Mouse (Mus musculus) liver, embryonic 13.5 days (tissue): ENCODE results near the gene Art3. TPM values are rescaled to one million over a fixed set of nuclear protein-coding genes. Genes with fewer than 3 reads are reported as not detected.

Experiments used
- ATAC-seq: fragments of 200-750 bp; cut with Nextera tagmentation; 2 replicates; pipeline ENCODE4 v1.8.0; 2017; ENCODE audit warnings: low read depth, mild to moderate bottlenecking, moderate number of reproducible peaks, moderate library complexity
- DNase-seq: peaks from one replicate; pipeline ENCODE4 v3.0.0; 2022
- H3K27ac ChIP-seq: fragments of 300-500 bp; sonication (generic); 2 replicates; pipeline ENCODE4 v1.5.1; 2015; ENCODE audit warnings: moderate library complexity, mild to moderate bottlenecking, inconsistent platforms
- H3K27me3 ChIP-seq: fragments of 300-500 bp; sonication (generic); 2 replicates; pipeline ENCODE4 v1.6.1; 2015; ENCODE audit warnings: mild to moderate bottlenecking, inconsistent platforms
- H3K36me3 ChIP-seq: fragments of 300-500 bp; sonication (generic); 2 replicates; pipeline ENCODE4 v1.6.1; 2015; ENCODE audit warnings: mild to moderate bottlenecking, inconsistent platforms
- H3K4me1 ChIP-seq: fragments of 300-500 bp; sonication (generic); replicated peaks from 2 replicates; pipeline ENCODE4 v1.6.1; 2015; ENCODE audit warnings: inconsistent platforms
- H3K4me2 ChIP-seq: fragments of 300-500 bp; sonication (generic); 2 replicates; pipeline ENCODE4 v1.6.1; 2015; ENCODE audit warnings: inconsistent platforms, mild to moderate bottlenecking, moderate library complexity
- H3K4me3 ChIP-seq: fragments of 300-500 bp; sonication (generic); replicated peaks from 2 replicates; pipeline ENCODE4 v1.5.1; 2015; ENCODE audit warnings: mild to moderate bottlenecking, inconsistent platforms
- H3K9ac ChIP-seq: fragments of 300-500 bp; sonication (generic); 2 replicates; pipeline ENCODE4 v1.6.1; 2015; ENCODE audit warnings: mild to moderate bottlenecking, inconsistent platforms
- H3K9me3 ChIP-seq: fragments of 300-500 bp; sonication (generic); replicated peaks from 2 replicates; pipeline ENCODE4 v1.6.1; 2016; ENCODE audit warnings: inconsistent platforms
- WGBS: fragments of 180-500 bp; shearing (Covaris S2); methylation state at CpG from one replicate; pipeline ENCODE4 v1.1.7; 2015; ENCODE audit not compliant: insufficient replicate concordance; 5-methylcytosine and 5-hydroxymethylcytosine counted together
- polyA plus RNA-seq: library from polyadenylated mRNA; unstranded; fragments of >200 nt; fragmentation: Nextera tagmentation; extraction: Ambion mirVana; gene quantifications from 2 replicates; pipeline ENCODE4 v1.2.1, GENCODE M21; 2015

Gene Art3
- polyA plus RNA-seq, 1 experiment from 2014 or later: 1.3 TPM

DNA sequence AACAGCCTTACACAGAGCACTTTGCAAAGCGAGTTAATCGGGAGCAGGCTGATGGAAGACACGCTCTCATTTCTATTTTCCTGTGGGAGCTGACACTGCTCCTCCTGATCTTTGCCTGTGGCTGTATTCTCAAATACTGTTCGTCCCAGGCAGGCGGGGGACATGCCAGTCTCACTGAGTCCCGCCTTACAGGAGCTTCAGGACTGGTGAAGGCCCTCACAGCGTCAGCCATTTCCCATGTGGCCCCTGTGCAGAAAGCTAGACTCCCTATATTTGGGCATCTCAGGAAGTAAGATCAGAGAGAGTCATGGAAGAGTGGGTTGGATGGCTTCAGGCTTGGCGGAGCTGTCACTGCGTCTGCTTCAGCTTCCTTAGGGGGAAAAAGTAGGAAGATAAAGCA is 71.2 kb downstream of the Art3 start:
- WGBS: 64% methylated on average over 9 of the region's 9 CpGs
- Histone ChIP-seq H3K27me3 (no peaks in the 10 kb centered on the region), H3K36me3 (no peaks in the 10 kb centered on the region)

DNA sequence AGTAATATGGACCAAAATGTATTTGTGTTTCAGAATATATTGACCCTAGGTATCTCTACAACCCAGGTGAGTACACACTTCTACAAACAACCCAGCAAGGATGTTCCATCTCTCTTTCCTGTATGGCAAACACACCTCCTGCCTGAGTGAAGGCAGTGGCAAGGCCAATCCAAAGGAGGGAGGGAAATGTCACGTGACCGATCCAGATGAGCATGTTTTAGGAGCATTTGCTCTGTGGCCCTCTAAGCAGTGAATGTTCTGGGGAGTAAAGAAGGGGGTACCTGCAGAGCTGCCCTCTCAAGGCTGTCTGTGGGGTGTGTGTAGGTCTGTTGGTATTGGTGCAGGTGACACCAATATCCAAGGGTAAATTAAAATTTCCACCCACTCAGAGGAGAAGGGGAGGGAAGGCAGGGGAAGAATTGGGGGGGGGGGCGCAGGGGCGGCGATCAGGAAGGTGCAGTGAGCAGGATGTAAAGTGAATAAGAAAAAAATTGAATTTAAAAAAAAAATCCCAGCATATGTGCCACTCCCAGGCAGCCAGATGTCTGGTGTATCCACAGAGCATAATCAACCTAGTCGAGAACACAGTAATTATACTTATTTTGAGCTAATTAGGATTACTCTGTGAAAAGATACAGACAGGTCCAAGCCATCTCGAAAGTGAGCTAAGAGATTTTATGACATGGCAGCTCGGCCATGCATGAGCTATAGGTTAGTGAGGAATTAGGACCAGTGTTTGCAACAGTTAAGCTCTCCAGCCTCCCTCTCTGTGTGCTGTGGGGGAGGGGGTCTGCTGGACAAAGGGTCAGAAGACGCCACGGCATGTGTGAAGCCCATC is 72.2 kb downstream of the Art3 start:
- H3K9ac ChIP-seq: no peak overlapping the region
- no peaks in the 10 kb centered on the region for H3K9me3 ChIP-seq
- H3K36me3 ChIP-seq: no peaks in the 10 kb centered on the region
- 65% methylated on average over 10 of the region's 10 CpGs for WGBS
- H3K4me3 ChIP-seq: no peak overlapping the region
- peaks cover under 1% of the 10 kb centered on the region; the same call in 1 of the 2 replicates for H3K4me1 ChIP-seq
- ATAC-seq (no peak), DNase-seq (no peak)
- H3K27me3 ChIP-seq: no peaks in the 10 kb centered on the region
- H3K27ac ChIP-seq: no peak overlapping the region
- H3K4me2 ChIP-seq: no peak overlapping the region

More for the DNA sequence above, 71.2 kb downstream of the Art3 start:
- H3K4me2 ChIP-seq: no peak overlapping the region
- no peaks in the 10 kb centered on the region for H3K9me3 ChIP-seq
- H3K4me1 ChIP-seq: peaks cover 10% of the 10 kb centered on the region
- H3K4me3 ChIP-seq: no peak overlapping the region
- no peak overlapping the region for H3K27ac ChIP-seq
- DNase-seq (no peak), ATAC-seq (no peak)
- H3K9ac ChIP-seq: no peak overlapping the region

DNA sequence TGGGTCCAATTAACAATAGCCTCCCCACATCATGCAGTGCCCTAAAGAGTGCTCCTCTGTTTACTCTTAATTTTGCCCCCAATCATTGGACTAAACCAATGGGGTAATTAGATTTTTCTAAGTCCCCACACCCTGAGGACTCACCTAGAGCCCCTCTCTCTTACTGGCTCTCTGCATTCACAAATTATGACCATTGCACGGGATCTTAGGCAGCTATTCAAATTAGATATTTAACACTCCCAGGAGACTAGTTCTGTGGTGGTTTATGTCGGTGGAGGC is 72.7 kb downstream of the Art3 start:
- no peak for DNase-seq
- WGBS: 55% methylated on average over 2 of the region's 2 CpGs
- no peak overlapping the region for H3K4me3 ChIP-seq
- H3K27ac ChIP-seq: no peak overlapping the region
- no peak overlapping the region for H3K9ac ChIP-seq
- no peak overlapping the region for H3K4me2 ChIP-seq
- no peak for ATAC-seq
- H3K36me3 ChIP-seq: no peaks in the 10 kb centered on the region
- no peaks in the 10 kb centered on the region for H3K9me3 ChIP-seq
- H3K4me1 ChIP-seq: no peaks in the 10 kb centered on the region
- no peaks in the 10 kb centered on the region for H3K27me3 ChIP-seq

DNA sequence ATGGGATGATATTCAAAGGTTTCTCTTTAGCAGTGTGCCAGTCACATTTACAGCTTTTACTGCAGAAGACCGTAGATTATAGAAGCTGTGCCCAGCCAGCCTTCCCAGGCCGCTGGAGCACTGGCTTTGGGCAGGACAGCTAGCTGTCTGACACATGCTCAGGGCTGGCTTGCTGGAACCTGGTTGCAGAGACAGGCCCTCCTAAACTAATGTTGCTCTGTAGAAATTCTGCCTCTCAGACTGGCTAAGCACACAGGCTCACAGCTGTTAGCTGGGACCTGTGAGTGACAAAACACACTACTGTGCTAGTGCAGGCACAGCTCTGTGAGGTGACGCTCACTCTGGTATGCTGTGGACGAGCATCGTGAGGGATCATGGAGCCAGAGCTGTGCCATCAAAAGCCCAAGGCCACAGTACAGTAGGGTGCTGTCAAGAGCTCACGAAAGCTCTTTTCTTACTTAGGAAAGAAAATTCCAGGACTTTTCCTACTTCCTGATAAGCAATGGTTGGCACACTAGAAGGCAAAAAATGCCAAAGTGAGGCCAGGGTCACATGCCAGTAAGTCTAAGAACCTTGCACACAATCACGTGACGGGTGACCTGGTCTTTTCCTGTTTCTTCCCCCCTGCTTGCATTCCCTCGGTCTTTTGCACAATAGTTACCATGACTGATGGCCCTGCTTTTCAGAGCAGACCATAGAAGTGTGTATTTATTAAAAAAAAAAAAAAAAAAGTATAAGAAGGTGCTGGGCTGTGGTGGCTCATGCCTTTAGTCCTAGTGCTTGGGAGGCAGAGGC is 77.9 kb downstream of the Art3 start:
- 71% methylated on average over 9 of the region's 9 CpGs for WGBS
- ATAC-seq (no peak), DNase-seq (no peak)
- H3K4me3 ChIP-seq: no peak overlapping the region
- no peaks in the 10 kb centered on the region for H3K27me3 ChIP-seq
- H3K4me2 ChIP-seq: no peak overlapping the region
- no peak overlapping the region for H3K27ac ChIP-seq
- no peak overlapping the region for H3K9ac ChIP-seq
- H3K9me3 ChIP-seq: no peaks in the 10 kb centered on the region
- peaks cover 8% of the 10 kb centered on the region for H3K36me3 ChIP-seq
- no peaks in the 10 kb centered on the region for H3K4me1 ChIP-seq

DNA sequence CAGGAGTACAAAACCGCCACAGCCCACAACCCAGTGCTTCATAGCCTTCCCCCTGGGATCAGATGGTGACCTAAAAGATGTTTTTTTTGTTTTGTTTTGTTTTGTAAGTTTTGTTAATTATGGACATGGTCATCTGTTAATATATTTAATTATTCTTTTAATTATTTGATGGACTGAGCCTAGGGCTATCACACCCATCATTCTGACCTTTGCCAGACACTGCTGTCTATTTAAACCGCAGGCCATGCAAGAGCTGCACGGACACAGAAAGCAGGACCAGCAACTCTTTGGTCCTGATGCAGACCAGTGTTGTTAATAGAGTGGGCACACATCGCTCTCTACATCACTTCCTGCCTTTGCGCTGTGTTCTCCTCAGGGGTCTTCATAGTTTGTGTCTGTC is 78.9 kb downstream of the Art3 start:
- Histone ChIP-seq H3K4me1 (no peaks in the 10 kb centered on the region), H3K36me3 (peaks cover 15% of the 10 kb centered on the region), H3K9ac (no peak overlapping the region), H3K9me3 (no peaks in the 10 kb centered on the region), H3K27me3 (no peaks in the 10 kb centered on the region), H3K4me3 (no peak overlapping the region), H3K4me2 (no peak overlapping the region), H3K27ac (no peak overlapping the region)
- no peak for ATAC-seq
- WGBS: 83% methylated on average over 5 of the region's 5 CpGs
- no peak for DNase-seq

DNA sequence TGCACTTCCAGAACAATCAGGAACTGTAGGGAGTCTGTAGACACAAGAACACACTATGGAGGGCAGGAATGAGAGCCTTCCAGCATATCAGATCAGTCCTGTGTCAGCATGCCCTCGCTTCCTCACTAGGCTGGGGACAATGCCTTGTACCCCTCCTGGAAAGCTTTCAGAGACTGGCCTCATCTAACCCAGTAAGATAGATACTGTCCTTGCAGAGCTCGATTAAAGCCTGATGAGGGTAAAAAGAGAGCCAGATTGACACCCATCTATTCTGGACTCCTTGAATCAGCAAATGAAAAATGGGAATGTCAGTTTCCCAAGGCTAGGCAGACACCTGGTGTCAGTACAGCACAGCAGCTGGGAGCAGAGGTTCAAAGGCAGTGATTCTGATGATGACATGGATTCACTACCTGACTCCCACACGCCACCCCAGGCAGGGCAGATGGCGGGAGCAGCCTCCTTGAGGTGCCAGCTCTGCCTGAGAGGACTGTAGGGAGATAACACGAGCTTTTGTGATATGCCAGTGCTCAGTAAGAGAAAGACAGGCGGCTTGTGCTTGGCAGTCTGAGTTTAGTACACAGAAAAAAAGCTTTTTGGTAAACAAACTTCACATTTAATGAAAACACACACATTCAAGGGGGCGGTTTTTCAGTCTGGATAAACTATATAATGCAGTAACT is 80.0 kb downstream of the Art3 start:
- Histone ChIP-seq H3K36me3 (peaks cover 26% of the 10 kb centered on the region), H3K27ac (no peak overlapping the region), H3K27me3 (no peaks in the 10 kb centered on the region), H3K4me2 (no peak overlapping the region), H3K9ac (no peak overlapping the region), H3K4me3 (no peak overlapping the region), H3K9me3 (no peaks in the 10 kb centered on the region), H3K4me1 (no peaks in the 10 kb centered on the region)
- no peak for ATAC-seq
- 53% methylated on average over 7 of the region's 7 CpGs for WGBS
- DNase-seq: no peak

DNA sequence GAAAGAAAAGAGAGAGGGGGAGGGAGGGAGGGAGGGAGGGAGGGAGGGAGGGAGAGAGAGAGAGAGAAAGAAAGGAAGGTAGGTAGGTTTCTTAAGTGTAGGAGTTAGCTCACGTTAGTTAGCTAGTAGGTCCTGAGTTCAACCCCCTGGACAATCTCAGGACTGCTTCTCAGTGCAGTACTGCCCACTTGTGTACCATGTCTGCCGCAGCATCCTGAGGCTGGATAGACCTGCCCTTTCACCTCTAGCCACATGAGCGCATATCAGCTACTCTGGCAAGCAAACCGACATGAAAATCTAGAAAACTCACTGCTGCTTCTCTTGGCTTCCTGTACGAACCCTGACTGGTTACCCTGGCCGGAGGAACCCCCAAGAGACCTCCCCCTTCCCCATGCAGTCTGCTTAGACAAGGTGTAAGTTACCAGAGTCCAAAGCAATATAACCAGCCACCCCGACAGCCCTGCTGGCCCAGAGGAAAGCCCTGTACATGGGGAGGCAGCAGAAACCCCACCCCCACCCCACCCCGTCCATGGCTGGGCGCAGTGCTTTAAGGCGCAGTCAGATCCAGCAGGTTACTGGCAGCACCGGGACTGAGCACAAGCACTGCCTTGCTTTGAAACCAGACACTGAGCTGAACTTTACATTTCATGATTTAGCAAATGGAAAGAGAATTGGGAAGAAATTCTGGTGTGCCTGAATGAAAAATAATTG is 81.8 kb downstream of the Art3 start:
- DNase-seq: no peak
- Histone ChIP-seq H3K9ac (no peak overlapping the region), H3K4me2 (no peak overlapping the region), H3K36me3 (peaks cover 43% of the 10 kb centered on the region), H3K27me3 (no peaks in the 10 kb centered on the region), H3K9me3 (no peaks in the 10 kb centered on the region), H3K4me3 (no peak overlapping the region), H3K4me1 (no peaks in the 10 kb centered on the region), H3K27ac (no peak overlapping the region)
- 0 out of 2 replicates have a peak, but pooled peaks have one; percentile 20 for ATAC-seq
- 75% methylated on average over 11 of the region's 11 CpGs for WGBS

DNA sequence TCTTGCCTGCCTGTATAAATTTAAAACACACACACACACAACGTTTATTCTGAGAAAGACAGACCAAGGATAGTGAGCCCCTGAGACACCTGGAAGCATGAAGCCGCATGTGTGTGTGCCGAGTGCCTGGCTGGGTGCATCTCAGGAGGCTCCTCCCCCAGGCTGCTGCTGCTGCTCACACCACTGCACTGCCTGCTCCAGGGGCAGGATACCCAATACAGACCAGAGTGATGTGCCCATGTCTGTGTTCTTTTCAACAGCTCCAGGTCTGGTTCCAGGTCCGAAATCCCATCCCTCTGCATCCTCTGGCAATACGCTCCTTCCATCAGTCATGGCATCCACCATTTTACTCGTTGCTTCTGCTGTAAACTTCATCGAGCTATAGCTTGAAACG is 82.4 kb downstream of the Art3 start:
- no peak for DNase-seq
- WGBS: 79% methylated on average over 8 of the region's 8 CpGs

DNA sequence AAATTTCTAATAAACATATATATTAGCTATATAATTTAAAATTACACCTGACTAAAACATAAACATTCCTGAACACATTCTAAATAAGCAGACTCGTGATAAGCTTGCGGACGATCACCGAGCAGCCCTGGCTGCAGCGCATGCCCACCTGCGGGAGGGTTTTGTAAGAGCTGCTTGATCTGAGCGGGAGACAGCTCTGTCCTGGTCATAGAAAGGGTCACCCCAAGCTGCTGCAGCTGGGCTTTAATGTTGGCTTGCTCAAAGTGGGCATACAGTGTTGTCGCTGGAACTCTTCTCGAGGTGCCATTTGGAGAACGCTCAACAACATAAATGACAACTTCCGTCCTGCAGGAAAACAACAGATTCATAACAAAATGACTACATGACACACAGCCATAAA is 92.5 kb downstream of the Art3 start:
- Histone ChIP-seq H3K9me3 (no peaks in the 10 kb centered on the region), H3K4me3 (no peak overlapping the region), H3K27ac (no peak overlapping the region), H3K36me3 (peaks cover 88% of the 10 kb centered on the region), H3K27me3 (no peaks in the 10 kb centered on the region), H3K4me1 (no peaks in the 10 kb centered on the region), H3K9ac (no peak overlapping the region), H3K4me2 (no peak overlapping the region)
- ATAC-seq (no peak), DNase-seq (no peak)
- WGBS: 89% methylated on average over 11 of the region's 11 CpGs

More for the DNA sequence above, 82.4 kb downstream of the Art3 start:
- ATAC-seq: no peak
- no peak overlapping the region for H3K27ac ChIP-seq
- no peaks in the 10 kb centered on the region for H3K4me1 ChIP-seq
- no peak overlapping the region for H3K9ac ChIP-seq
- H3K27me3 ChIP-seq: no peaks in the 10 kb centered on the region
- peaks cover 46% of the 10 kb centered on the region for H3K36me3 ChIP-seq
- H3K4me3 ChIP-seq: no peak overlapping the region
- H3K4me2 ChIP-seq: no peak overlapping the region
- H3K9me3 ChIP-seq: no peaks in the 10 kb centered on the region

DNA sequence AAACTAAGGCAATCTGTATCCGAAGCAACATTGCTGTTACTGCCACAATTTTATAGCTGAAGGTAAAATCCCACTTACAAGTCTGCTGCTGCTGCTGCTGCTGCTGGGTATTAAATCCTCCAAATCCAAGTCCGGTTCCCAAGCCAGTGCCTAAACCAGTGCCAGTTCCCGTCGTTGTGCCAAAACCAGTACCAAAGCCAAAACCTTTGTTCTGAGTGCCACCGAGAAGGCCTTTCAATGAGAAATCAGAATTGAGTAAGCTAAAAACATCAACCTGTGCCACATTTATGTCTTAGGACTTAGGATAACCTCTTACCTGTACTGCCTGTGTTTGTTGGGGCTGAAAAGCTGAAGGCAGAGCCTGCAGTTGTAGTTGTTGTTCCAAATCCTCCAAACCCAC is 99.1 kb downstream of the Art3 start:
- Histone ChIP-seq H3K4me2 (no peak overlapping the region), H3K9ac (no peak overlapping the region), H3K4me3 (no peak overlapping the region), H3K27me3 (no peaks in the 10 kb centered on the region), H3K36me3 (peaks cover 43% of the 10 kb centered on the region), H3K27ac (no peak overlapping the region), H3K9me3 (no peaks in the 10 kb centered on the region), H3K4me1 (peaks cover 15% of the 10 kb centered on the region)
- 86% methylated on average over 5 of the region's 5 CpGs for WGBS
- DNase-seq (no peak), ATAC-seq (no peak)

DNA sequence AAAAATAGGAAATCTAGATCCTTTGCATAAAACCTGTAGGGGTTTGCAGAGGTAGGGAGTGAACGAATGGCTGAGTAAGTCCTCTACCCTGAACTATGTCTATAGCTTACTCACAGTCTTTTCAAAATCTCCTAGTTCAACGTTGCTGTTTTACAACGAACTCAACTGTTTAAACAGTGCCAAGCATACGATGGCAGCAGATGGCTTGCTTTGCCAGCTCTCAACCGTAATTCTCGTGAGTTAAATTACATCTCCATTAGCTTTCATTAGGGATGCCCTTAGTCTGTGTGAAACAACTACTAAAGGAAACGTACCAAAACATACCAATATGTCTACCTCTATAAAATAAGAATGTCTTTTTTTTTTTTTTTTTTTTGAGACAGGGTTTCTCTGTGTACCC is 100.0 kb downstream of the Art3 start:
- Histone ChIP-seq H3K4me1 (peaks cover 15% of the 10 kb centered on the region), H3K9me3 (no peaks in the 10 kb centered on the region), H3K36me3 (peaks cover 39% of the 10 kb centered on the region), H3K27ac (no peak overlapping the region), H3K4me2 (no peak overlapping the region), H3K4me3 (no peak overlapping the region), H3K27me3 (no peaks in the 10 kb centered on the region), H3K9ac (no peak overlapping the region)
- 85% methylated on average over 7 of the region's 7 CpGs for WGBS
- ATAC-seq (no peak), DNase-seq (no peak)
